Mouse (Mus musculus): ENCODE measurements around the gene Pir. TPM values are rescaled to one million over a fixed set of nuclear protein-coding genes. Genes with fewer than 3 reads are reported as not detected.

Pir gene
- polyA plus RNA-seq, 1 experiment from 2014 or later: 5.6 TPM

GRCm38 (mm10) chrX:164408301-164408927 lies 139.2 kb downstream of the Pir start:
- Histone ChIP-seq H3K9me3 (no peaks in the 10 kb centered on the region), H3K27me3 (peaks cover 6% of the 10 kb centered on the region; the same call in 1 of the 2 replicates), H3K4me2 (no peak overlapping the region), H3K9ac (no peak overlapping the region), H3K27ac (no peak overlapping the region), H3K4me3 (replicated peaks) (no peak overlapping the region), H3K4me1 (no peaks in the 10 kb centered on the region), H3K36me3 (replicated peaks) (no peaks in the 10 kb centered on the region)
- ATAC-seq (ENCODE audit: low FRiP score): no peak
- 85% methylated on average over 3 of the region's 3 CpGs for WGBS

- H3K9ac ChIP-seq: no peak overlapping the region
- no peak for ATAC-seq (ENCODE audit: low FRiP score)
- no peak overlapping the region for H3K4me2 ChIP-seq
- H3K9me3 ChIP-seq: no peaks in the 10 kb centered on the region
- no peak overlapping the region for H3K27ac ChIP-seq
- WGBS: 89% methylated on average over 1 of the region's 1 CpGs
- H3K27me3 ChIP-seq: peaks cover 10% of the 10 kb centered on the region; the same call in 1 of the 2 replicates
- H3K4me1 ChIP-seq: no peaks in the 10 kb centered on the region
- no peaks in the 10 kb centered on the region for H3K36me3 ChIP-seq (replicated peaks)
- no peak overlapping the region for H3K4me3 ChIP-seq (replicated peaks)
Observed at GRCm38 (mm10) chrX:164410562-164410961, 141.4 kb downstream of the Pir start.

- no peak overlapping the region for H3K27ac ChIP-seq
- H3K4me2 ChIP-seq: no peak overlapping the region
- no peak overlapping the region for H3K9ac ChIP-seq
- H3K4me3 ChIP-seq (replicated peaks): no peak overlapping the region
- peaks cover 15% of the 10 kb centered on the region; the same call in 1 of the 2 replicates for H3K27me3 ChIP-seq
- H3K4me1 ChIP-seq: peaks cover 9% of the 10 kb centered on the region
- 79% methylated on average over 2 of the region's 2 CpGs for WGBS
- no peaks in the 10 kb centered on the region for H3K9me3 ChIP-seq
- no peaks in the 10 kb centered on the region for H3K36me3 ChIP-seq (replicated peaks)
- ATAC-seq (ENCODE audit: low FRiP score): no peak
Observed at GRCm38 (mm10) chrX:164416803-164417202, 147.6 kb downstream of the Pir start.

GRCm38 (mm10) chrX:164418008-164418407 lies 148.8 kb downstream of the Pir start:
- no peak overlapping the region for H3K9ac ChIP-seq
- peaks cover 13% of the 10 kb centered on the region; the same call in 1 of the 2 replicates for H3K27me3 ChIP-seq
- no peak overlapping the region for H3K4me3 ChIP-seq (replicated peaks)
- no peak overlapping the region for H3K27ac ChIP-seq
- no peak overlapping the region for H3K4me2 ChIP-seq
- no peaks in the 10 kb centered on the region for H3K9me3 ChIP-seq
- ATAC-seq (ENCODE audit: low FRiP score): no peak
- peaks cover 9% of the 10 kb centered on the region for H3K4me1 ChIP-seq
- no peaks in the 10 kb centered on the region; the same call in 1 of the 2 replicates for H3K36me3 ChIP-seq (replicated peaks)

GRCm38 (mm10) chrX:164419471-164419939 lies 150.3 kb downstream of the Pir start, which contains the start of gene Piga:
Piga (plus strand) TSS chrX:164419787.
- Histone ChIP-seq H3K27ac (0 out of 2 replicates have a peak within 1 kb of the TSS, but pooled peaks have one; percentile 42), H3K9me3 (no peaks in the 10 kb centered on the region), H3K4me1 (peaks cover 9% of the 10 kb centered on the region), H3K36me3 (replicated peaks) (no peaks in the 10 kb centered on the region; the same call in 1 of the 2 replicates), H3K4me2 (peak within 1 kb of the TSS; percentile 54), H3K27me3 (peaks cover 12% of the 10 kb centered on the region; the same call in 1 of the 2 replicates), H3K4me3 (replicated peaks) (peak within 1 kb of the TSS; percentile 52), H3K9ac (peak within 1 kb of the TSS; percentile 64)
- ATAC-seq (ENCODE audit: low FRiP score): peak; percentile 99
- WGBS: 14% methylated on average over 40 of the region's 40 CpGs

- ATAC-seq (ENCODE audit: low FRiP score): no peak
- peak overlapping the region; percentile 54 for H3K4me2 ChIP-seq
- H3K9me3 ChIP-seq: no peaks in the 10 kb centered on the region
- peak overlapping the region; percentile 64 for H3K9ac ChIP-seq
- H3K27me3 ChIP-seq: peaks cover 9% of the 10 kb centered on the region; the same call in 1 of the 2 replicates
- H3K4me3 ChIP-seq (replicated peaks): peak overlapping the region; percentile 52
- H3K27ac ChIP-seq: 0 out of 2 replicates have a peak overlapping the region, but pooled peaks have one; percentile 42
- H3K4me1 ChIP-seq: peaks cover 9% of the 10 kb centered on the region
- WGBS: 20% methylated on average over 13 of the region's 13 CpGs
- no peaks in the 10 kb centered on the region; the same call in 1 of the 2 replicates for H3K36me3 ChIP-seq (replicated peaks)
Observed at GRCm38 (mm10) chrX:164419955-164420354, 150.8 kb downstream of the Pir start.

- Histone ChIP-seq H3K4me1 (peaks cover 9% of the 10 kb centered on the region), H3K36me3 (replicated peaks) (no peaks in the 10 kb centered on the region; the same call in 1 of the 2 replicates), H3K4me2 (peak overlapping the region; percentile 54), H3K27ac (no peak overlapping the region), H3K27me3 (peaks cover 12% of the 10 kb centered on the region; the same call in 1 of the 2 replicates), H3K4me3 (replicated peaks) (peak overlapping the region; percentile 52), H3K9ac (peak overlapping the region; percentile 64; the same call in 1 of the 2 replicates), H3K9me3 (no peaks in the 10 kb centered on the region)
- 50% methylated on average over 3 of the region's 3 CpGs for WGBS
- ATAC-seq (ENCODE audit: low FRiP score): no peak
Observed at GRCm38 (mm10) chrX:164420518-164420917, 151.3 kb downstream of the Pir start.

Other genes starting within 250 kb of the Pir start
- 0.19 and 0.42 TPM in 2 replicates for gene Car5b, start 241.4 kb upstream of the Pir start, polyA plus RNA-seq (2016; fragmentation: Nextera tagmentation; extraction: Ambion mirVana)
- gene Siah1b, start 192.9 kb upstream of the Pir start, polyA plus RNA-seq (2016; fragmentation: Nextera tagmentation; extraction: Ambion mirVana): 45.2 and 46.6 TPM in 2 replicates
- 0.15 TPM in 1 of 2 replicates, not detected in the other for gene Cltrn, start 180.5 kb upstream of the Pir start, polyA plus RNA-seq (2016; fragmentation: Nextera tagmentation; extraction: Ambion mirVana)
- gene Ace2, start 130.0 kb upstream of the Pir start, polyA plus RNA-seq (2016; fragmentation: Nextera tagmentation; extraction: Ambion mirVana): 0.08 and 0.22 TPM in 2 replicates
- gene Bmx, start 11.2 kb upstream of the Pir start, polyA plus RNA-seq (2016; fragmentation: Nextera tagmentation; extraction: Ambion mirVana): 0.08 and 0.15 TPM in 2 replicates
- 0.77 TPM in 2 replicates for gene Vegfd, start 104.0 kb downstream of the Pir start, polyA plus RNA-seq (2016; fragmentation: Nextera tagmentation; extraction: Ambion mirVana)
- gene Piga, start 150.4 kb downstream of the Pir start, polyA plus RNA-seq (2016; fragmentation: Nextera tagmentation; extraction: Ambion mirVana): 12.9 and 14.2 TPM in 2 replicates
- gene Asb11, start 167.6 kb downstream of the Pir start, polyA plus RNA-seq (2016; fragmentation: Nextera tagmentation; extraction: Ambion mirVana): not detected in 2 replicates
- 0.35 and 0.38 TPM in 2 replicates for gene Asb9, start 237.0 kb downstream of the Pir start, polyA plus RNA-seq (2016; fragmentation: Nextera tagmentation; extraction: Ambion mirVana)